Mouse (Mus musculus): Measurements from ENCODE around the gene Fli1. TPM values are rescaled to one million over a fixed set of nuclear protein-coding genes. Genes with fewer than 3 reads are reported as not detected.

Gene Fli1
- polyA plus RNA-seq, 1 experiment from 2014 or later, result 6.2 TPM

GRCm38 (mm10) chr9:32474621-32475390, 67.9 kb downstream of the Fli1 start:
- no peak overlapping the region for H3K9ac ChIP-seq (replicated peaks)
- no peaks in the 10 kb centered on the region for H3K4me1 ChIP-seq
- no peaks in the 10 kb centered on the region for H3K36me3 ChIP-seq
- H3K9me3 ChIP-seq, result no peaks in the 10 kb centered on the region
- H3K4me3 ChIP-seq, result no peak overlapping the region
- no peak for ATAC-seq (replicated peaks)
- WGBS, result 82% methylated on average over 10 of the region's 10 CpGs
- no peak overlapping the region for H3K4me2 ChIP-seq (replicated peaks)
- H3K27me3 ChIP-seq, result no peaks in the 10 kb centered on the region
- no peak overlapping the region for H3K27ac ChIP-seq (replicated peaks)

GRCm38 (mm10) chr9:32472346-32472745, 70.3 kb downstream of the Fli1 start:
- no peak overlapping the region for H3K27ac ChIP-seq (replicated peaks)
- ATAC-seq (replicated peaks), result no peak
- H3K4me2 ChIP-seq (replicated peaks), result no peak overlapping the region
- no peak overlapping the region for H3K9ac ChIP-seq (replicated peaks)
- H3K4me1 ChIP-seq, result peaks cover 8% of the 10 kb centered on the region; the same call in 1 of the 2 replicates
- 90% methylated on average over 3 of the region's 3 CpGs for WGBS
- no peaks in the 10 kb centered on the region for H3K9me3 ChIP-seq
- no peaks in the 10 kb centered on the region for H3K36me3 ChIP-seq
- H3K4me3 ChIP-seq, result no peak overlapping the region
- no peaks in the 10 kb centered on the region for H3K27me3 ChIP-seq

GRCm38 (mm10) chr9:32469123-32469751, 73.4 kb downstream of the Fli1 start:
- Histone ChIP-seq H3K27ac (replicated peaks) (no peak overlapping the region), H3K9me3 (no peaks in the 10 kb centered on the region), H3K4me2 (replicated peaks) (no peak overlapping the region), H3K4me3 (no peak overlapping the region), H3K4me1 (peaks cover 8% of the 10 kb centered on the region; the same call in 1 of the 2 replicates), H3K9ac (replicated peaks) (no peak overlapping the region), H3K27me3 (no peaks in the 10 kb centered on the region), H3K36me3 (no peaks in the 10 kb centered on the region)
- ATAC-seq (replicated peaks), result no peak; the same call in 1 of the 2 replicates
- WGBS, result 22% methylated on average over 8 of the region's 8 CpGs

- WGBS, result 48% methylated on average over 1 of the region's 1 CpGs
- no peaks in the 10 kb centered on the region for H3K27me3 ChIP-seq
- no peak overlapping the region for H3K27ac ChIP-seq (replicated peaks)
- no peaks in the 10 kb centered on the region for H3K36me3 ChIP-seq
- H3K9ac ChIP-seq (replicated peaks), result no peak overlapping the region
- no peak overlapping the region for H3K4me2 ChIP-seq (replicated peaks)
- no peaks in the 10 kb centered on the region for H3K9me3 ChIP-seq
- H3K4me1 ChIP-seq, result peaks cover 8% of the 10 kb centered on the region; the same call in 1 of the 2 replicates
- no peak overlapping the region for H3K4me3 ChIP-seq
- ATAC-seq (replicated peaks), result no peak
These were observed 74.3 kb downstream of the Fli1 start for GRCm38 (mm10) chr9:32468313-32468712.

- Histone ChIP-seq H3K4me2 (replicated peaks) (no peak overlapping the region), H3K9me3 (no peaks in the 10 kb centered on the region), H3K27me3 (no peaks in the 10 kb centered on the region), H3K36me3 (no peaks in the 10 kb centered on the region), H3K9ac (replicated peaks) (no peak overlapping the region), H3K4me1 (peaks cover 8% of the 10 kb centered on the region; the same call in 1 of the 2 replicates), H3K27ac (replicated peaks) (no peak overlapping the region), H3K4me3 (no peak overlapping the region)
- ATAC-seq (replicated peaks), result no peak
- 86% methylated on average over 8 of the region's 8 CpGs for WGBS
These were observed 75.2 kb downstream of the Fli1 start for GRCm38 (mm10) chr9:32467443-32467842.

GRCm38 (mm10) chr9:32466861-32467260, 75.8 kb downstream of the Fli1 start:
- Histone ChIP-seq H3K4me3 (no peak overlapping the region), H3K36me3 (no peaks in the 10 kb centered on the region), H3K9me3 (no peaks in the 10 kb centered on the region), H3K4me2 (replicated peaks) (no peak overlapping the region), H3K27ac (replicated peaks) (no peak overlapping the region), H3K9ac (replicated peaks) (no peak overlapping the region), H3K4me1 (peaks cover 8% of the 10 kb centered on the region; the same call in 1 of the 2 replicates), H3K27me3 (no peaks in the 10 kb centered on the region)
- no peak for ATAC-seq (replicated peaks)
- 86% methylated on average over 8 of the region's 8 CpGs for WGBS

- Histone ChIP-seq H3K4me2 (replicated peaks) (no peak overlapping the region), H3K36me3 (no peaks in the 10 kb centered on the region), H3K27ac (replicated peaks) (no peak overlapping the region), H3K9me3 (no peaks in the 10 kb centered on the region), H3K27me3 (no peaks in the 10 kb centered on the region), H3K4me1 (no peaks in the 10 kb centered on the region), H3K4me3 (no peak overlapping the region), H3K9ac (replicated peaks) (no peak overlapping the region)
- no peak for ATAC-seq (replicated peaks)
- WGBS, result 79% methylated on average over 3 of the region's 3 CpGs
These were observed 86.0 kb downstream of the Fli1 start for GRCm38 (mm10) chr9:32456707-32457106.

- no peak overlapping the region for H3K4me3 ChIP-seq
- no peaks in the 10 kb centered on the region for H3K36me3 ChIP-seq
- H3K27me3 ChIP-seq, result no peaks in the 10 kb centered on the region
- 0 out of 2 replicates have a peak, but pooled peaks have one; percentile 53 for ATAC-seq (replicated peaks)
- no peaks in the 10 kb centered on the region for H3K9me3 ChIP-seq
- H3K4me1 ChIP-seq, result no peaks in the 10 kb centered on the region
- no peak overlapping the region for H3K9ac ChIP-seq (replicated peaks)
- no peak overlapping the region for H3K27ac ChIP-seq (replicated peaks)
- WGBS, result 12% methylated on average over 7 of the region's 7 CpGs
- H3K4me2 ChIP-seq (replicated peaks), result no peak overlapping the region
These were observed 92.5 kb downstream of the Fli1 start for GRCm38 (mm10) chr9:32450161-32450560.

- 82% methylated on average over 5 of the region's 5 CpGs for WGBS
- H3K27ac ChIP-seq (replicated peaks), result no peak overlapping the region
- no peak for ATAC-seq (replicated peaks)
- H3K4me1 ChIP-seq, result no peaks in the 10 kb centered on the region
- H3K36me3 ChIP-seq, result no peaks in the 10 kb centered on the region
- no peak overlapping the region for H3K4me2 ChIP-seq (replicated peaks)
- H3K27me3 ChIP-seq, result no peaks in the 10 kb centered on the region
- H3K9ac ChIP-seq (replicated peaks), result no peak overlapping the region
- no peaks in the 10 kb centered on the region for H3K9me3 ChIP-seq
- no peak overlapping the region for H3K4me3 ChIP-seq
These were observed 93.9 kb downstream of the Fli1 start for GRCm38 (mm10) chr9:32448766-32449165.

GRCm38 (mm10) chr9:32445789-32446188, 96.9 kb downstream of the Fli1 start:
- H3K4me2 ChIP-seq (replicated peaks), result no peak overlapping the region
- no peak overlapping the region for H3K9ac ChIP-seq (replicated peaks)
- no peaks in the 10 kb centered on the region for H3K27me3 ChIP-seq
- no peaks in the 10 kb centered on the region for H3K9me3 ChIP-seq
- H3K4me3 ChIP-seq, result no peak overlapping the region
- WGBS, result 62% methylated on average over 3 of the region's 3 CpGs
- H3K27ac ChIP-seq (replicated peaks), result no peak overlapping the region
- ATAC-seq (replicated peaks), result no peak
- H3K36me3 ChIP-seq, result no peaks in the 10 kb centered on the region
- H3K4me1 ChIP-seq, result no peaks in the 10 kb centered on the region

GRCm38 (mm10) chr9:32444453-32445201, 98.0 kb downstream of the Fli1 start:
- 74% methylated on average over 6 of the region's 6 CpGs for WGBS
- no peak overlapping the region for H3K27ac ChIP-seq (replicated peaks)
- H3K9me3 ChIP-seq, result no peaks in the 10 kb centered on the region

GRCm38 (mm10) chr9:32443817-32444216, 98.8 kb downstream of the Fli1 start:
- WGBS, result 40% methylated on average over 6 of the region's 6 CpGs
- no peak for ATAC-seq (replicated peaks)
- H3K4me1 ChIP-seq, result no peaks in the 10 kb centered on the region
- H3K4me2 ChIP-seq (replicated peaks), result no peak overlapping the region
- no peak overlapping the region for H3K4me3 ChIP-seq
- H3K27ac ChIP-seq (replicated peaks), result no peak overlapping the region
- no peaks in the 10 kb centered on the region for H3K36me3 ChIP-seq
- H3K9ac ChIP-seq (replicated peaks), result no peak overlapping the region
- no peaks in the 10 kb centered on the region for H3K9me3 ChIP-seq
- no peaks in the 10 kb centered on the region for H3K27me3 ChIP-seq

More at GRCm38 (mm10) chr9:32444453-32445201, 98.0 kb downstream of the Fli1 start:
- no peaks in the 10 kb centered on the region for H3K36me3 ChIP-seq
- H3K27me3 ChIP-seq, result no peaks in the 10 kb centered on the region
- ATAC-seq (replicated peaks), result no peak
- no peak overlapping the region for H3K9ac ChIP-seq (replicated peaks)
- H3K4me1 ChIP-seq, result no peaks in the 10 kb centered on the region
- no peak overlapping the region for H3K4me3 ChIP-seq
- H3K4me2 ChIP-seq (replicated peaks), result no peak overlapping the region
